Mouse (Mus musculus) kidney, adult 11 months (tissue): ENCODE data around the gene Cenpm.
A peak's percentile ranks its signal among the peaks of the same experiment; 100 is the strongest.
"Not testable (repeated sequence)": the region's sequence is repeated elsewhere in the genome, so short reads cannot be mapped to it uniquely, and the experiment has no call there.

ENCODE experiments used
- DNase-seq: peaks from one replicate; pipeline ENCODE4 v3.0.0; 2022

Gene Cenpm

DNA sequence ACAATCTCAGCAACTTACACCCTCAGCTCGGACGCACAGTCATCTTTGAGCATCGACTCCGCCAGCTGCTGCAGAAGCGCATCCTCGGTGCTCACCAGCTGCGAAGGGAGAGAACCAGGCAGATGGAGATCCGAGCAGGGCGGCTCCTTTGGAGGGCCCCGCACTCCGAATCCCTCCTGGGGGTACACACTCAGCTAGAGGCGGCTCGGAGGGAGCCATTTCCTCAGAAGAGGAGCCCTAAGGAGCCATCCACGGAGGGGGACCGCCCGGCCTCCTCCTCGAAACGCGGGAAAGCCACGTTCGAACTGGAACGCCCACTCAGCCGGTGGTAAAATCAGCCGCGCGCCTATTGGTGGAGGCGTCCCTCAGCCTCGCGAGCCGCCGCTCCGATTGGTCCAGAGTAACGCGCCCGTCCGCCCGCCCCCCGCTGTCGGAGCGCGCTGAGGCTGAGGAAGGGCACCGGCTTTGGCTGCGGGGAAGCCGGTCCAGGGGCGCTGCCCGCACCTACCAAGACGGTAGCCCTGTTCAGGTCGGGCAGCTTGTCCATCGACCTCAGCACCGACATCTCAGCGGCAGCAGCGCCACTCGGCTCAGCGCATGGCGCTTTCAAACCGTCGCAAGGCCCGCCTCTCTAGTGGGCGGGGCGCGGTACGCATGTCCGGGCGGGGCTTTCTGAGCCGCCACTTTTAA lies at the start of gene Cenpm:
TSS of gene Cenpm (minus strand) at position 634 of the 690 bp plus-strand sequence.
- DNase-seq, result peak; percentile 89

DNA sequence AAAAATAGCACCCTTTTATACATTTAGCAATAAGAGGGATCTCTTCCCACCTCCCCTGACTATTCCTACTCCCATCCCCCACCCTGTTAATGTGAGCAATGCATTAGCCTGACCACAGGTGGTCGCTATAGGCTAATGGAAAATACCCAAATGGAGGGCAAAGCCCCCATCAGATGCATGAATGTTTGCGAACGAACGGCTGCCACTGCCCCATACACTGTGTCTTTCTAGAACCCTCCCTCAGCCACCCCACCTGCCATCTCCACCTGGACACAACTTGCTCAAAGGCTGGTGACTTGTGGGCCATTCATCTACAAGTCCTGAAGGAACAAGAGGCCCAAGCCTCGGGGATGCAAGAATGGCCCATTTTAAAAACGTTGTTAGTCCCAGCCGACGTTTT lies 49.5 kb upstream of the Cenpm start:
- no peak for DNase-seq

DNA sequence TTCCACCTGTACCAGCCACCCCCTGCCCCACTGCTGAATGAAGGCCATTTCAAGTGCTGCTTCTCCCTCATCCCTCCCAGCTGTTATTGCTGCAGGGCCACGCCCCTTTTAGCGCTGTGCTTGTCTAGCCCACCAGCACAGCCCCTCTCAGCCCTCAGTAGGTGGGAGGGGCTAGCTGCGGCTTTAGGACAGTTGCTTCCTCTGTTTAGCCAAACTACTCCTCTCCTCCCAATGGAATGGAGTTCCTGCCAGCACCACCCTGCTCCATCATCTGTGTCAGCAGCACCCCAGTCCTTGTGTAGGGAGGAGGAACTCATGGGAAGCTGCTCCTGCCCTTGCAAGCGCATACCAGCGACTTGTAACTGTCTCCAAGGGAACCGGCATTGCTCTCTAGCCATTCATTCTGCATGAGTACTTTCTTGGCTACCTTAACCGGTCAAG lies 48.7 kb upstream of the Cenpm start:
- DNase-seq, result peak; percentile 22

DNA sequence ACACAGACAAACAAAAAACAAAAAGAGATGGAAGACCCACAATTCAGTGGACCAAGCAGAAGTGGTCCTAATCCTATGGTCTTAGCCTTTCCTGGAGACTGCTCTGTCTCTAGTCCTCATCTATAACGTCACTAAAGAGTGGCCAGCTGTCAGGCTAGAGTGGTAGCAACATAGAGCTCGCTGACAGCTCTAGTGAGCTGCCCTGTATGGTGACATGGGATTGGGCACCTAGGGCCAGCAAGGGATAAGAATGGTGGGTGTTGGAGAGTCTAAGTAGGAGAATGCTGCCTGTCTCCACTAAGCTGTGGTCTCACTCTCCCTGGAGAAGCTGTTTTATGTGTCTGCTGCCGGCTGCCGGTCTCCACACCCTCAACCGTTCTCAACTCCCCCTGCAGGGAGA lies 48.3 kb upstream of the Cenpm start:
- DNase-seq, result no peak

DNA sequence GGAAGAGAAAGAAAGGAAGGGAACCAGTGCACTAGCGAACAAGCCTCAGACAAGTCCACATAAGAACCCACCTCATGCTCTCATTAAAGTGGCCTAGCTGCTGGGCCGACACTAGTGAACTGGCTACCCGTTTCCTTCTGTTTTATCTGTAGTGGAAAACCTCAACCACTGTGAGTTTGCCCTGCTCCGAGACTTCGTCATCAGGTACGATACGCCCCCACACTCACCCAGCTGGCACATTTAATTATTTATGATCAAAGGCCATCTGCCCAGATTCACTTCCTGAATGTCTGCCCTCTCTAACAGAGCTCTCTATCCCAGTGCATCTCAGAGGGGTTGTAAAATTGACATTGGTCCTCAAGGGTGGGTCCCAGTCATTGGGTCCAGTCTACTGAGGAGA lies 45.7 kb upstream of the Cenpm start:
- DNase-seq, result no peak

DNA sequence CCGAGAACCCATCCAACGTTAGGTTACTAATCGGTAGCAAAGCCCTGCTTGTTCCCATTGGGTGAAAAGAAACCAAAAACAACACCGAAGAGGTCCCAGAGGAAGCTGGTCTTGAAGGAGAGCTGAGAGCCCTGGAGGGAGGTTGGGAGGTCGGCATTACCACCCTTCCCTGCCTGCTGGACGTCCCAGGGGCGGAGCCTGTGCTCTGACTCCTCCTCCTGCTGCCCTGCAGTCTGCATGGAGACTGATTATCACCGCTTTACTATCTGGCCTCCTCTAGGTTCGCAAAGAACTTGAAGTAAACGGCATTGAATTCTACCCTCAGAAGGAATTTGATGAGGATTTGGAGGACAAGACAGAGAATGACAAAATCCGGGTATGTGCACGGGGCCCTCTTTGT lies 41.6 kb upstream of the Cenpm start:
- DNase-seq, result no peak

DNA sequence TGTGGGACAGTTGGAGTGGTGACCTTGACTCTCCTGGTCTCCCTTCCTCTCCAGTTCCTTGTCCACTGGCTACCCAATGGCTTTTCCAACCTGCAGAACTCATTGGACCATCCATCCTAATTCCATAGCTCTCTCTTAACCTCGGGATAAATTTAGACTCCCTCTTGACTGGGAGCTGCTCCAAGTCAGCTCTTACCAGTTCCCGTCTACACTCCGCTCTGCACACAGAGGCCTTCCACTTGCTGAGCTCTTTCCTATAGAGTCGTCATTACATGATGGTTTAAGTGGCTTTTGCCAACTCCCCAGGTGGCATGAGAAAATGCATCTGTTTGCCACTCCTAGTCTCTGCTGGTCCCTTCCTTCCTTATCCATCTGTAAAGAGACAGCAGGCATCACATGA lies 36.1 kb upstream of the Cenpm start:
- no peak for DNase-seq

DNA sequence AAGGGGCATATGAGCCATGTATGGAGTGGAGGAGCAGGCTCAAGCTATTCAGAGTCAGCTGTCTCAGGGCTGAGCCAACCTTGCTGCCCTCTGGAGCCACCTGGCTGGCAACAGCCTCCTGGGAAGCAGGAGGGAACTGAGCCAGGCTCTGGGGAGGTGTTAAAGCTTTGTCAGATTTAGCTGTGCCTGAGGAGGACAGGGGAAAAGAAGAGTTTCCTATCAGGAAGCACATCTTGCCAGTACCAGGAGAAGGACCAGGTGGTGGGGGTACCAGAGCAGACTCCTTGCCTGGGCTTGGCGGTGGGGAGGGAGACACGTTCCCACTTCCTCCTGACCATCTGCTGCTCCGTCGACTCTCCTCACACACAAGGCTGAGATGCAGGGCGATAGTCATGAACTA lies 33.0 kb upstream of the Cenpm start:
- DNase-seq, result no peak

DNA sequence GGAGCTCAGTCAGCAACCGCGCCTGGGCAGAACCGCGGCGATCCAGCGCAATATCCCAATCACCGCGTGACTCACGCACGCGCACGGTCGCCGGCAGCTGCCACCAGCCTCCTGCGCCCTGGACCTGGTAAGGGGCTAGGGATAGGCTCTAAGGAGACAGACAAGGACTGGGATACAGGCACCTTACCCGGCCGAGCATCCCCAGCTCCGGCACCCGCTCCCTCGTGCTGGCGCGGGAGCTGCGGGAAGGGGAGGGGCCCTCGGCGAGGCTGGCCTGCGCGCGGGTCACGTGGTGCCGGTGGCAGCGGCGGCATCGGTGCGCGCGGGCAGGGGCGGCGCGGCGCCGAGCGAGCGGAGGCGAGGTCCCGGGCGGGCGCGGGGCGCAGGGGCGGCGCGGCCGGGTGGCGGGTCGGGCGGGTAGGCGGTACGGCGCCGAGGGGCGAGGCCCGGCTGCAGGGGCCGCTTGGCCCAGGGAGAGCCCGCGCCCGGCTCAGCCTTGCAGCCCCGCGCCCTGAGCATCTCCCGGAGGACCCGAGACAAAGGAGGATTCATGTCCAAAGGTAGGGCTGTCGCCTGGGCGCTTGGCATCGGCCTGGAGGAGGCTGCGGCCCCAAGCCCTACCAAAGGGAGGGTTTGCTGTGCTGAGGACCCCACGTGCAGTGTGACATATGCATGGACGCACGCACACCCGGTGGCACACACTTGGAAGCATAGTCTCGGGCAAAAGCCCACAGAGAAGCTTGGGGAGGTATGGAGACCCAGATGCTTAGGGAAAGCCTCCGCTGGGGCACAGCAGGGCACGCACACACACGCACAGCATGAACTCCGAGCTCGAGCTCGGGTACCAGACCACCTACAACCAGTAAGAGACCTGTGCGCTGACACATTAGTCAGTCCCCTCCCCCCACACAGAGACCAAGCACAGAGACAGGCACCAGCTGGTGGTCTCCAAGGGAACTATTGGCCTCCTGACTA lies 30.7 kb upstream of the Cenpm start:
- no peak for DNase-seq

DNA sequence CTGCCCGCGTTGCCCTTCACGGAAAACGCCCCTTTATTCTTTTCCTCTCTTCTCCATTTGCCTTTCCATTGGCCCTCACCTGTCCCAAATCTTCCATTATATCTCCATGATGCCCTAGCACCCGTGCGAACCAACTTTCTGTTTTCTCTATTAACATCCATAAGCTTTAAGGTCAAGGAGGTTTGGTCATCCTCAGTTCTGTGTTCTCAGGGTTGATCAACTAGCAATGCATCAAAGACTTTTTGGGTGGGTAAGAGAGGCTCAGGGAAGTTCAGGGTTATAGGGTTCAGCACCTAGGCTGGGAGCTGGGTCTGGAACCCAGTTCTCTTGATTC lies 30.0 kb upstream of the Cenpm start, which contains the start of gene Sept3:
TSS of gene Sept3 (plus strand) at position 301 of the 334 bp plus-strand sequence.
- DNase-seq, result no peak

DNA sequence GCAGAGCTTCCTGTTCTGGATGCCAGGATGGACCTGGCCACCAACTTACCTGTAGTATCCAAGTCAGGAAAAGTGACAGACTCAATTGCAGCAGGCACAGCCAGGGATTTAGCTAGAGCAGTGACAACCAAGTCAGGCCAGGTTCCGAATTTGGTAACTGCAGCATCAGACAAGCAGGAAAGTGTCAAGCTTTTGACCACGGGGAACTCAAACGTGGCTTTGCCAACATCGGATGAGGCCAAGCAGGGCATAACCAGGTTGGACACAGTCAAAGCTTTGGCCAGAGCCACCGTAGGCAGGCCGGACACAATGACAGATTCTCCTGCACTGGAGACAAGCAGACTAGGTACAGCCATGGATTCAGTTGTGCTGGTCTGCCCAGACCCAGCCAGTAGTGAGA lies 27.7 kb upstream of the Cenpm start:
- no peak for DNase-seq

DNA sequence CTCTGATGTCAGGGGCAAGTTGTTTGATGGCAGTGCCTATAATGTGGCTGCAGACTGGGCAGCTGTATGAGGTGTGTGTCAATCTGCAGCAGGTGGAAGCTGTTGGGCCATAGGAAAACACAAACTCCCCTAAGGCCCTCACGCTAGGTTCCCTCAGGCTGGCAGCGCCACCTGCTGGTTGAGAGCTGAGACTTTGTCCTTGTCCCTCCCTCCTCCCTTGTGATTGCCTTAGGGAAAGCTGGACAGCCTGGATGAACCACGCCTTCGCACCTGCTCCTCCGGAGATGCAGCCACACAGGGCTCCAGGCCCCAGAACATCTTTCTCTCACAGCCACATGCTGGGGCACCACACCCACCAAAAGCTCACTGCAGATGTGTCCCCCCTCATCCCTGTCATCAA lies 26.7 kb upstream of the Cenpm start:
- peak; percentile 21 for DNase-seq

DNA sequence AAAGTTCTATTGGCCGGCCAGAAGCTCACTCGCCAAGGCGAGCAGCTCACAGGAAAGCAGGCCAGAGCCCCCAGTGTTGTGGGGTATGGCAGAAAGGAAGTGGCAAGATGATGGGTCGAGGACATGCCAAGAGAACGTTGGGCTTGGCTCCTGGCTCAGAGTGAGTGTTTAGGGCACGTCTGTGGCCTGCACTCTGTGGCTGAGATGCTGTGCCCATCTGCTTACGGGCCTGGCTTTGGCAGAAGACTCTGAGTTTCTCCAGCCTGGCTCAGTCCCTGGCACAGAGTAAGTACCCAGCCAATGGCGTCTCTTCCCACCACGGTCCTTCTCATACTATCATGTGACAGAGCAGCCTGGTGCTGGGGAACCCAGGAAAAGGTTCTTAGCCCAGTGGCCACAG lies 24.2 kb upstream of the Cenpm start:
- DNase-seq, result no peak

DNA sequence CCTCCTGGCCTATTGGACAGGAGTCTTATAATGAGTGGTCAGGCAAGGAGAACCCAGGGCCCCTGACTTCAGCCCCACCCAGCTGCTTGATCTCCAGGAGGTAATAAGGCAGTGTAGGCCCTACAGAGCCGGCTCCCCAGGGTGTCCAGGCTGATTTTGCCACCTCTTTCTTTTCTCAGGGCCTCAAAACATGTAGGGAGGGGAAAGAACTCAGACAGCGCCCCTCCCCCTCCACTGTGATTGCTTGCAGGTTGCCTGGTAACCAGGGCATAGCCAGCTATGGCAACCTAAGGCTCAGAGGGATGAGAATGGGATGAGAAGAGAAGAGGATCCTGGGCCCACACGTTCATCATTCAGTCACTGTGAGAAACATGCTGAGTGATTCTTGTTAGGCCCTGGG lies 23.6 kb upstream of the Cenpm start:
- DNase-seq, result no peak

DNA sequence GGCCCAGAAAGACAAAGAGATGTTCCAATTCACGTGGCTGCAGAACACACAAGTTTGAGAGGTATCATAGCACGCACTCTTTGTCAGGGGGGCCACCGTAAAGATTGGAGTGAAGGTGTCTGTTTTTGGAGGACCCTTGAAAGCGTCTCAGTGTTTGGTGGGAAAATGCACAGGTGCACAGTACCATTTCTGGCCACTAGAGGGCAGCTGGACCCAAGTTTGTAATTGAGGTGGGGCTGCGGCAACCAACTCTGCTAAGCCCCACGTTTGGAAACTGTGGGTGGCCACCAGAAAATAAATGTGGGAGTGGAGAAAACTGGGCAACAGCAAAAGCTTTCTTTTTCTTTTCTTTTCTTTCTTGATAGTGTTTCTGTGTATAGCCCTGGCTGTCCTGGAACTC lies 21.8 kb upstream of the Cenpm start:
- peak; percentile 22 for DNase-seq

DNA sequence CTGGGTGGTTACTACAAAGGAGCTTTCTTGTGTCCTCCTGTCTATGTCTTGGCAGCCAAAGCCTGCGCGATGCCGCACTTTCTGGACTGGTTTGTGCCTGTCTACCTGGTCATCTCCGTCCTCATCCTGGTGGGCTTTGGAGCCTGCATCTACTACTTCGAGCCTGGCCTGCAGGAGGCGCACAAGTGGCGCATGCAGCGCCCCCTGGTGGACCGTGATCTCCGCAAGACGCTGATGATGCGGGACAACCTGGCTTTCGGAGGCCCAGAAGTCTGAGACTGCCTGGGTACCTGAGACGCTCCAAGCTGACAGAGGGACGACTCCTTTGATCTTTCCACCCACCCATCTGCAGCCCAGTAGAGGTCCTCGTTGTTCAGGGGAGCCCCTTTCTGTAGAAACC lies 15.0 kb upstream of the Cenpm start:
- DNase-seq, result no peak

DNA sequence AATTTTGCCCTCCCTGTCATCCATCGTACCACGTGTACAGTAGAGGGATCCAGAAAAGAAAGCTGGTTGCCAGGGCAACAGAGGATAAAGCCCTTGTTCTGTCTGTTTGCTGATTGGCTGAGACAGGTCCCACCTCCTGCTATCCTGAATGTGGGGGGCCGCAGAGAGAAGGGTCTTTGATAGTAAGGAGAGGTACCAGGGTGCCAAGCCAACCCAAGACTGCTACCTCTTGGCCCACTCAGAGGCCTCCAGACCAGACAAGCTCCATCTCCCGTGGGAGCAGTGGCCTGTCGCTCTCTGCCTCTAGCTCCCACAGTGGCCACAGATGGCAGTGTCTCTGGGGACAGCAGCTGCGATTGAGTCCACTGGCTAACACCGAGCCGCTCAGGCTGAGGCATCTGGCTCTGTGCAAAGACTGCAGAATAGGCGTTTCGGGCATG lies 11.4 kb upstream of the Cenpm start:
- no peak for DNase-seq

DNA sequence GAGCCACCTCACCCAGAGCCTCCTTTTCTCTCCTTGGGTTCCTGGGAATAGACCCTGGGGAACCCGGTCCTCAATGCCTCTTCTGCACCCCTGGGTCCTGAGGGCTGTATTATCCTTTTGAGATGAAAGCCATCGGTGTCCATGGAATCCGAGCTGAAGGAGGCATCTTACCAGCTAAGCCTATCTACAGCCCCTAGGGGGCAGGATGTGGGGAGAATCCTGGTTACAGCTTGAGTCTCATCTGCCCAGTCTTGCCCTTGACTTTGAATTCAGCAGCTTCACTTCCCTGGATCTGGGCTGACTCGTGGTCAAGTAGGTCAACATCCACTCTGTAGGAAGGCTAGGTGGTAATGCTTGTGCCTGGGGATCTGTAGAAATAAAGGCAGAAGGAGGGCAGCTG lies 10.7 kb upstream of the Cenpm start:
- DNase-seq, result no peak

DNA sequence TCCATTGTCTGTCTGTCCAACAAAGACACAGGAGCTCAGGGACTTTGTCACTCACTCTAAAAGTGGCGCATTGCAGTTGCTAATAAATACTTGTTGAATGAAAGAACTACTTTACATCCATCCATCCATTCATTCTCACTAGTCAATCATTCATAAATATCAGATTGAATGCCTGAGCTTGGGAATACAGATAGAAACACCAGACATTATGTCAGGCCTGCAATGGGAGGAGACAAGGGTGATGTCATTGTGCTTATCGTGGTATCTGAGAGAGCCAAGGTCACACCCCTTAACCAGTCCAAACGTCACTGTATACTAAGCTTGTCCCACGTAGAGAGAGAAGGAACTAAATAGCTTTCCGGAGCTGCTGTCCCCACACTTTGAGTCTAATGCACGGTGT lies 7.5 kb upstream of the Cenpm start, which contains the start of gene 1500009C09Rik:
TSS of gene 1500009C09Rik (plus strand) at position 301 of the 400 bp plus-strand sequence.
- no peak for DNase-seq

DNA sequence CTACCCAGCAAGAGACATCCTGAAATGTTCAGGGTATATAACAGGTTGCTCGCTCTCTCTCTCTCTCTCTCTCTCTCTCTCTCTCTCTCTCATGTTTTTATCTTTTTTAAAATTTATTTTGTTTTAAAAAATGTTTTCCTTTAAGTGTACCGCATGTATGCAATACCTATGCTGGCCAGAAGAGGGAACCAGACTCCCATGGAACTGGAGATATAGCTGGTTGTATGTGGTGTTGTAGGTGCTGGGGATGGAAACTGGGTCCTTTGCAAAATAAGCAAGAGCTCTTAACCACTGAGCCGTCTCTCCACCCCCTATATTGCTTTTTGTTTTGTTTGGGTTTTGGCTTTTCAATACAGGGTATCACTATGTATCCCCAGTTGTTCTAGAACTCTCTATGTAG lies 7.0 kb upstream of the Cenpm start:
- DNase-seq, result no peak

DNA sequence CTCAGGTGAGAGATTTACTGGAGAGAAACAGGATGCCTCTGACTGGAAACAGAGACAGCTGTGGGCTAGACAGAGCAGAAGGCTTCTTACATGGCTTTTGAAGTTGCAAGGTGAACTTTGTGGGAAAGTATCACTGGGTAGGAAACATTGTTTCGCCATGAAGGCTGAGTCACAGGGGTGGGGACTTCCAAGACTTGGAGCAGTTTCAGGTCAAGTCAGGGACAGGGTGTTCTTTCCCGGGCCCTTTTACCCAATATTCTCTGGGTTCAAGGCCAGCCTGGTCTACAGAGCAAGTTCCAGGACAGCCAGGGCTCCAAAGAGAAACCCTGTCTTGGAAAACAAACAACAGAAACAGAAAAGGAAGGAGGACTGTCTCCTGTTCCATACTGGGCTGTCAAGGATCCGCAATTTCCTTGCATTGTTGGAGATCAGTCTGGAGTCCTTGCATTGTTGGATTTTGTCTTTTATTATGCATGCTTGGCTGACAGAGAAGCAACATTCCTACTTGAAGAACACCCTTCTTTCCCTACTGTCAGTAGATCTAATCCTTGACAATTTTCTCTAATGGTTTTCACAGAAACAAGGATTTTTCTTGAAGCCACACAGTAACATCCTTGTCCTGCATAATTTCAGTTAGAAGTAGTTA lies 2.7 kb upstream of the Cenpm start:
- no peak for DNase-seq

DNA sequence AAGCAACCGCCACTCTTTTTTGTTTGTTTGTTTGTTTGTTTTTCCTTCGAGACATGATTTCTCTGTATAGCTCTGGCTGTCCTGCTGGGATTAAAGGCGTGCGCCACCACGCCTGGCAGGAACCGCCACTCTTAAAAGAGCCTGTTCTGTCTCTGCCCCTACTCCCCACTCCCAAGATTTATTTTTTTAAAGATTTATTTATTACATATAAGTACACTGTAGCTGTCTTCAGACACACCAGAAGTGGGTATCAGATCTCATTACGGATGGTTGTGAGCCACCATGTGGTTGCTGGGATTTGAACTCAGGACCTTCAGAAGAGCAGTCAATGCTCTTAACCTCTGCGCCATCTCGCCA lies 235 bp upstream of the Cenpm start:
- not testable (repeated sequence) for DNase-seq

DNA sequence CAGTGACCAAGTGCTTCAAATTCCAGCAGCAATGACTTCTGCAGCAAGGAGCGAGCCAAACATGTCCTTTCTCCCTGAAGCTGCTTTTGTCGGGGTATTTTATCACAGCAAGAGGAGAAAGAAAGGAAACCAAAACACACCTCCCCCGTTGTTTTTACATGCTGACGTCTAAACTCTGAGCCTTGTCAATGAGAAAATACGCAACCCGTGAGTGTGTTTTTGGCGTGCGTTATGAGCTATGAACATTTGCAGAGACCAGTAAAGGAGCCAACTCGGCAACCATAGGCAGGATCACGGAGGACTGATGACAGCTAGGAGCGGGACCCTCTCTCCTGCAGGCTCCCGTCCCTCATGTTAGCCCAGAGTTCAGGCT lies 820 bp downstream of the Cenpm start:
- no peak for DNase-seq

DNA sequence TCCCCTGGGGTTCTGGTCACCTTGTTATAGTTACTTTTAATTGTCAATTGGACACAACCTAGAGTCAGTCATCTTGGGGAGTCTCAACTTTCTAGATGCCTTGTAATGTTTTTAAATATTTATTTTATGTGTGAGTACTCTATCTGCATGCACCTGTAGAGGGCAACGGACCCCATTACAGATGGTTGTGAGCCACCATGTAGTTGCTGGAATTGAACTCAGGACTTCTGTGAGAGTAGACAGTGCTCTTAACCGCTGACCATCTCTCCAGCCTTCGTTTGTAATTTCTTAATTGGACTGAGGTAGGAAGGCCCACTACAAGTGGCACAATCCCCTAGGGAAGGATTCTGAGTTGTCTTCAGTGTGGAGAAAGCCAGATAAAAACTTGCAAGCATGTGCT lies 1.2 kb downstream of the Cenpm start:
- DNase-seq, result no peak
